In the genomic region with DNA sequence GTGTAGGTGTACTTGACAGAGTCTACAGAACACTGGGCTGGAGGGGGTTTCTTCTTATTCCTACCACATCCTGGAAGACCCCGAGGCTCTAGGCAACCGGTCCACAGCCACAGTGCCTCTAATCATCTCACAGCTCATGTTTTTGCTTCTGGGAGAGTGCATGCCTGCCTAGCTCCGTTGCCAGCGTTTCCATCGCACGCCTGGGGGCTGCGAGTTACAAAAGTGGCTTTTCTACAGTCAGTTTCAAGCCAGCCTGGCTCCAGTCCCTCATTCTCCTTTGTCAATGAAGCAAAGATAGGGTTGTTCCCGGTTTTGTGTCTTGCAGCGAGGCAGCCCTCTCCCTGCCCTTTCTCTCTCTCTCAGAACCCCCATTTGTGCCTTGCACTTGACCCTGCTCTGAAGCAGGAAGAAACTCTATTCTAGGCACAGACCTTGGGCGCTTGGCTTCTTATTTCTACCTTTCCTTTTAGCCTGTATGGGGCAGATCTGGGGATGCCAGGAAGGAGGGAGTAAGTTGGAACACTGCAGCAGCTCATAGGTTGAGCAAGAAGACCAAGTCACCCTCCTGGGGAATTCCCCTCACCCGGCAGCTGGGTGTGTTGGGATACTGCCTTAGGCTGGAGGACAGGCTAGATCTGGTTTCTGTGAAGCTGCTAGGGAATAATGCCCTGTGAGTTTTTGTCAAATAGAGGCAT, we compare ENCODE assay signal across 10 mouse cellular contexts. TPM values are rescaled to one million over a fixed set of nuclear protein-coding genes. Genes with fewer than 3 reads are reported as not detected.
DNase-seq lines count a peak whose midpoint lies in the region; ATAC-seq and TF ChIP-seq lines count a peak whose summit lies in the region.
"Had no signal": no experiment of that assay in that cellular context is flagged by ENCODE, and none has a peak within 500 bp of the region (broad histone marks: within the 10 kb centered on the region; RNA-seq: fewer than 3 reads in every experiment).

No protein-coding gene starts in this region.

- DNase-seq in intestine, embryonic 14.5 days (ENCODE audit: low spot score), result peak; percentile 51
- DNase-seq in ES-CJ7 (ENCODE audit: low read depth, low spot score), result peak; percentile 52
- no peak for DNase-seq in embryonic facial prominence, embryonic 10.5 days (ENCODE audit: low spot score)
- no peak for DNase-seq in c-Kit-positive CD71-positive TER-119-positive erythroid progenitor cells, embryonic 14.5 days (ENCODE audit: low spot score)
- DNase-seq in B cell, adult 2 months, result no peak

- 54% methylated on average over 11 of the region's 11 CpGs for WGBS in intestine, embryonic 14.5 days
- 60% methylated on average over 11 of the region's 11 CpGs for WGBS in intestine, embryonic 16.5 days
- WGBS in embryonic facial prominence, embryonic 10.5 days, result 47% methylated on average over 11 of the region's 11 CpGs
- 54% methylated on average over 11 of the region's 11 CpGs for WGBS in limb, embryonic 12.5 days
- WGBS in intestine, postnatal 0 days, result 66% methylated on average over 11 of the region's 11 CpGs

- H3K4me1 ChIP-seq in intestine, embryonic 14.5 days (replicated peaks; ENCODE audit: control insufficient read depth, insufficient read depth, low read length), result peaks cover 7% of the 10 kb centered on the region; the same call in 1 of the 2 replicates
- peaks cover 6% of the 10 kb centered on the region; the same call in 1 of the 2 replicates for H3K4me1 ChIP-seq in intestine, embryonic 16.5 days (ENCODE audit: control insufficient read depth, insufficient read depth, low read length)
- peaks cover 27% of the 10 kb centered on the region for H3K4me1 ChIP-seq in embryonic facial prominence, embryonic 10.5 days
- H3K4me1 ChIP-seq in limb, embryonic 12.5 days (replicated peaks), result peaks cover 21% of the 10 kb centered on the region
- H3K4me1 ChIP-seq in intestine, postnatal 0 days (replicated peaks; ENCODE audit: control insufficient read depth, insufficient read depth, low read length), result no peaks in the 10 kb centered on the region
- H3K4me1 ChIP-seq: intestine, embryonic 15.5 days had no signal

- H3K4me3 ChIP-seq in intestine, embryonic 14.5 days (ENCODE audit: low read depth, low read length), result no peak overlapping the region
- no peak overlapping the region for H3K4me3 ChIP-seq in intestine, embryonic 16.5 days (ENCODE audit: low read length)
- no peak overlapping the region for H3K4me3 ChIP-seq in embryonic facial prominence, embryonic 10.5 days
- H3K4me3 ChIP-seq in limb, embryonic 12.5 days (replicated peaks), result no peak overlapping the region
- H3K4me3 ChIP-seq in intestine, postnatal 0 days (ENCODE audit: low read depth, low read length), result no peak overlapping the region
- H3K4me3 ChIP-seq: intestine, embryonic 15.5 days had no signal

- H3K27me3 ChIP-seq in intestine, embryonic 14.5 days (replicated peaks; ENCODE audit: control insufficient read depth, insufficient read depth, low read length), result no peaks in the 10 kb centered on the region
- no peaks in the 10 kb centered on the region for H3K27me3 ChIP-seq in intestine, embryonic 16.5 days (replicated peaks; ENCODE audit: control insufficient read depth, insufficient read depth, low read length)
- no peaks in the 10 kb centered on the region for H3K27me3 ChIP-seq in embryonic facial prominence, embryonic 10.5 days (replicated peaks; ENCODE audit: low read depth, poor library complexity, severe bottlenecking)
- H3K27me3 ChIP-seq in limb, embryonic 12.5 days, result no peaks in the 10 kb centered on the region
- no peaks in the 10 kb centered on the region for H3K27me3 ChIP-seq in intestine, postnatal 0 days (replicated peaks; ENCODE audit: control insufficient read depth, insufficient read depth, low read length)
- H3K27me3 ChIP-seq: intestine, embryonic 15.5 days had no signal

- no peak for TF ChIP-seq CTCF in intestine, postnatal 0 days (IDR thresholded peaks at IDR 0.05; ENCODE audit: low read depth)

- no peak for ATAC-seq in intestine, embryonic 14.5 days (replicated peaks; ENCODE audit: low FRiP score, low TSS enrichment, low read depth)
- no peak for ATAC-seq in intestine, embryonic 16.5 days
- ATAC-seq in limb, embryonic 12.5 days (ENCODE audit: insufficient number of reproducible peaks, insufficient read depth, low FRiP score, low TSS enrichment, low read depth), result no peak
- no peak for ATAC-seq in intestine, postnatal 0 days
- ATAC-seq: intestine, embryonic 15.5 days had no signal

- H3K9me3 ChIP-seq in intestine, embryonic 14.5 days (ENCODE audit: control insufficient read depth, low read length), result peaks cover 4% of the 10 kb centered on the region; the same call in 1 of the 2 replicates
- no peaks in the 10 kb centered on the region for H3K9me3 ChIP-seq in intestine, embryonic 16.5 days (ENCODE audit: control insufficient read depth, low read length)
- H3K9me3 ChIP-seq in embryonic facial prominence, embryonic 10.5 days, result no peaks in the 10 kb centered on the region
- H3K9me3 ChIP-seq in limb, embryonic 12.5 days, result 0 out of 2 replicates have a peak, but pooled peaks cover 4% of the 10 kb centered on the region
- H3K9me3 ChIP-seq in intestine, postnatal 0 days (ENCODE audit: control insufficient read depth), result no peaks in the 10 kb centered on the region
- H3K9me3 ChIP-seq: intestine, embryonic 15.5 days had no signal

- no peak overlapping the region for H3K9ac ChIP-seq in intestine, embryonic 14.5 days (ENCODE audit: low read length)
- H3K9ac ChIP-seq in intestine, embryonic 16.5 days (ENCODE audit: low read depth, low read length), result no peak overlapping the region
- H3K9ac ChIP-seq in limb, embryonic 12.5 days (replicated peaks), result no peak overlapping the region
- no peak overlapping the region for H3K9ac ChIP-seq in intestine, postnatal 0 days (ENCODE audit: low read depth, low read length)
- H3K9ac ChIP-seq: intestine, embryonic 15.5 days; liver, embryonic 14.5 days had no signal

- H3K4me2 ChIP-seq in intestine, embryonic 14.5 days (ENCODE audit: low read length), result no peak overlapping the region
- no peak overlapping the region for H3K4me2 ChIP-seq in intestine, embryonic 16.5 days (ENCODE audit: low read depth, low read length)
- H3K4me2 ChIP-seq in limb, embryonic 12.5 days, result no peak overlapping the region
- H3K4me2 ChIP-seq in intestine, postnatal 0 days (replicated peaks; ENCODE audit: low read depth), result no peak overlapping the region
- H3K4me2 ChIP-seq: intestine, embryonic 15.5 days had no signal

- no peaks in the 10 kb centered on the region for H3K36me3 ChIP-seq in intestine, embryonic 14.5 days (ENCODE audit: control insufficient read depth, insufficient read depth, low read length)
- H3K36me3 ChIP-seq in intestine, embryonic 16.5 days (ENCODE audit: control insufficient read depth, insufficient read depth, low read length), result no peaks in the 10 kb centered on the region
- H3K36me3 ChIP-seq in embryonic facial prominence, embryonic 10.5 days (replicated peaks), result no peaks in the 10 kb centered on the region
- H3K36me3 ChIP-seq in limb, embryonic 12.5 days, result no peaks in the 10 kb centered on the region
- H3K36me3 ChIP-seq in intestine, postnatal 0 days (ENCODE audit: control insufficient read depth, insufficient read depth), result no peaks in the 10 kb centered on the region
- H3K36me3 ChIP-seq: intestine, embryonic 15.5 days had no signal

- no peak overlapping the region for H3K27ac ChIP-seq in intestine, embryonic 14.5 days (ENCODE audit: low read depth)
- no peak overlapping the region for H3K27ac ChIP-seq in intestine, embryonic 16.5 days (ENCODE audit: low read length)
- H3K27ac ChIP-seq in embryonic facial prominence, embryonic 10.5 days (replicated peaks), result peak overlapping the region; percentile 67
- H3K27ac ChIP-seq in limb, embryonic 12.5 days, result peak overlapping the region; percentile 66
- H3K27ac ChIP-seq in intestine, postnatal 0 days (ENCODE audit: low read depth, low read length), result no peak overlapping the region
- H3K27ac ChIP-seq: intestine, embryonic 15.5 days; liver, embryonic 14.5 days had no signal

RNA-seq across cellular contexts. Expression of a gene that starts 37.4 kb away (rescaled TPM):
- polyA plus RNA-seq in intestine, embryonic 14.5 days (2014; fragmentation: Nextera tagmentation; extraction: Ambion mirVana), result 49.8 and 59.8 TPM in 2 replicates
- polyA plus RNA-seq in intestine, embryonic 16.5 days (2015; fragmentation: Nextera tagmentation; extraction: Ambion mirVana), result 26.4 and 30.1 TPM in 2 replicates
- polyA plus RNA-seq in embryonic facial prominence, embryonic 10.5 days (2016; fragmentation: Nextera tagmentation; extraction: Ambion mirVana), result 63.7 and 65.3 TPM in 2 replicates
- 54.7 and 62.5 TPM in 2 replicates for polyA plus RNA-seq in limb, embryonic 12.5 days (2016; fragmentation: Nextera tagmentation; extraction: Ambion mirVana)
- polyA plus RNA-seq in intestine, postnatal 0 days (2015; fragmentation: Nextera tagmentation; extraction: Ambion mirVana), result 5.1 and 5.5 TPM in 2 replicates

Comparison
In these comparisons a context has a peak if more than half of its experiments do, and no peak if none do; other contexts are left out.
1. DNase-seq: peak in intestine, embryonic 14.5 days (single experiment) and ES-CJ7 (single experiment); none in embryonic facial prominence, embryonic 10.5 days (single experiment), c-Kit-positive CD71-positive TER-119-positive erythroid progenitor cells, embryonic 14.5 days (single experiment) and B cell, adult 2 months (0 of 2).
2. H3K27ac ChIP-seq: peak in embryonic facial prominence, embryonic 10.5 days (single experiment) and limb, embryonic 12.5 days (single experiment); none in intestine, embryonic 14.5 days (single experiment), intestine, embryonic 16.5 days (single experiment) and intestine, postnatal 0 days (single experiment).